Mouse (Mus musculus) ovary, postnatal 10 days (tissue): ENCODE results near the gene Nme7.

Source experiments
- DNase-seq: peaks from one replicate; pipeline ENCODE4 v3.0.0; 2022; ENCODE audit warnings: low spot score

Gene Nme7

DNA sequence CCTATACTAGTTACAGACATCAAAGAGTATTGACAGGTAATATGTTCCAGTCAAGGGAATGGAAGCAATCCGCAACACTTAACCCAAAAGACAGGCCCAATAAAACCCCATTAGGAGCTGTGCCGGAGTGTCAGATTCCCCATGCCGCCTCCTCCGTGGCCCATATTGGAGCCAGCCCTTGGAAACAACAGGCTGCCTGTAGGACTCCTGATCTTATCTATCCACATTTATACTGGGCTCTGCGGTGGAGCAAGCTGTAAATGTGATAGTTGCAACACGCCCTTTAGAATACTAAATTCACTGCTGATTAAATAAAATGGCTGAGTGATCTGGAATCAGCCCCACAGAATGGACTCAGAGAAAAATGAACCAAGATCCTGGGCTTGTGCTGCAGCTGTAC lies 130.1 kb downstream of the Nme7 start:
- DNase-seq, result no peak

DNA sequence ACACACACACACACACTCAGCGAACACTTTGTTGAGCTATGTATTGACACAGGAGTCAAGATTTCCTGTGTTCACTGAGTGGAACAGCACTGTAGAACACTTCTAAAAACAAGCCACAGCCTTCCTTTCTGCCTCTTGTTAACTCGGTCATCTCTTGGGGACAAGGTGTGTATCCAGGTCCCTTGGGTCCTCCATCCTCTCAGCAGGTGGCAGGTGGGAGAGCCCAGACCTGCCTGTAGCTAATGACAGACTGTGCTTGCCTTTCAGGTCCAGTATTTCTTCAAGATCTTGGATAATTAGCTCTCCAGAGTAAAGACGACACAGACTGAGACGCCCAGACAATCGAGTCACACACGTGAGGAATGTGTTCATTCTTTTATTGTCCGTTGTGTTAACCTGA lies 132.8 kb downstream of the Nme7 start:
- DNase-seq, result no peak

DNA sequence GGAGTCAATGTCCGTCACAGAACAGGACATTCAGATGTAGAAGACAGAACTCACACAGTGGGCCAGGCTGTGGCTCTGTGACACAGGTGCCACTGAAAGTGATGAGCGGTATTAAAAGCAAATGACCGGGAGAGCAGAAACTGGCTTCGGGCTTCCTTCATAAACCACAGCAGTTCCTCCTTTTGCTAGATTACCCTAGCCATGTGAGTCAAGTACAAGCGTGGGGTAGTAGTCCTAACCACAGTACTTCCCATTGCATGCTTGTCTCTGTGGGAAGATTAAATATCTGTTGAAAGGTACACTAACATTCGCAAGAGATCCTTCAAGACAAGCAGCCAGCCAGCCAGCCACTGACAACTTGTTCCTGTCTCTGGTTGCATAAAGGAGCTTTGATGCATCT lies 136.3 kb downstream of the Nme7 start:
- DNase-seq, result no peak

DNA sequence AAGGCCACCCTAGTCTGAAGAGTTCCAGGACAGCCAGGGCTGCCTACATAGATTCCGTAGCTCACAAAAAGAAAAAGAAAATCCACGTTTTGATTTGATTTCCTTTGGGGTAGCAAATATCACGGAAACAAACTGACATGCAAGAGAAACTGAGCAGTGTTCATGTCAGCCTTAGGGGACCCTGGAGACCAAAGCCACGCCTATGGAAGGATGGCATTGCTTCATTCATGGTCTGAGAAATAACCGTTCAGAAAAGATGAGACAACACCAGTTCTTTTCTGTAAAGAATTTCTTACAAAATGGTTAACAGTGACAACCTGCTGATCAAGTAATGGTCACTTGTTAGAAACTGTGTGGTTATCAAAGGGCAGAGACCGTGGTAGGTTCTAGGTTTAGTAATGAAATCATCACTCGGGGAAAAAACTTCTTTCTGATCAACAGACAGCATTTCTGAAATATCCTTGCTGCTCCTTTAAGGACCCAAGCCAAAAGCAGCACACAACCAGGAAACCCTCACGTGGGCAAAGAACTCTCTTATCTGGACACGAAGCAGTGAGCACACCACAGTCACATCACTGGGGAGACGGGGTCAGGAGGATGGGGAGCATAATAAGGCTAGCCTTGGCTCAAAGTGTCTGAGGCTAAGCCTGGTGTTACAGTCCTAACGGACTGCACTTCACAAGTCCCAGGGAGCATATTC lies 136.9 kb downstream of the Nme7 start:
- DNase-seq, result no peak

DNA sequence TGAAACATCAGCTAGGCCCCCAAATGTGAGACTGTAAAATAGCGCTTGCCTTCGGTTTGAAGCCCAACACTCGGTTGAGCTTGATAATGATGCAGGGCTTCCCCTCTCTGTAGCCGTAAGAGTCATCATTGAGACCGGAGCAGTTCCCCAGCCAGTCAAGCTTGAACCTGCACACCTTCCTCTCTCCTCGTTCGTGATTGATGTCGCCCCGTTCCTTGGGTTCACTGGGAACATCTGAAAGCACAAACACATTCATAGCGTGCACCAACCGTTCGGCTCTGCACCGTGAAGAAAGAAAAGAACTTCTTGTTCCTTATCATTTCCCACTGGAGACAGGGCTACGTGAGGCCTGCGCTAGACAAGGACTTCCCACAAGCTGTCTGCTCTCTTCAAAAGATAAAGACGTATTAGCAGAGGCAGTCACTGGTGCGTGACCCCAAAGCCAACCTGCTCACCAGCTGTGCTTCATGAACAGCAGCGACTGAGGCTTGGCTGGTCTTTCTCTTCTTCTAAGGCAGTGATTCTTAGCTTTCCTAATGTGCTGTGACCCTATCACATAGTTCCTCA lies 137.6 kb downstream of the Nme7 start:
- DNase-seq, result no peak

DNA sequence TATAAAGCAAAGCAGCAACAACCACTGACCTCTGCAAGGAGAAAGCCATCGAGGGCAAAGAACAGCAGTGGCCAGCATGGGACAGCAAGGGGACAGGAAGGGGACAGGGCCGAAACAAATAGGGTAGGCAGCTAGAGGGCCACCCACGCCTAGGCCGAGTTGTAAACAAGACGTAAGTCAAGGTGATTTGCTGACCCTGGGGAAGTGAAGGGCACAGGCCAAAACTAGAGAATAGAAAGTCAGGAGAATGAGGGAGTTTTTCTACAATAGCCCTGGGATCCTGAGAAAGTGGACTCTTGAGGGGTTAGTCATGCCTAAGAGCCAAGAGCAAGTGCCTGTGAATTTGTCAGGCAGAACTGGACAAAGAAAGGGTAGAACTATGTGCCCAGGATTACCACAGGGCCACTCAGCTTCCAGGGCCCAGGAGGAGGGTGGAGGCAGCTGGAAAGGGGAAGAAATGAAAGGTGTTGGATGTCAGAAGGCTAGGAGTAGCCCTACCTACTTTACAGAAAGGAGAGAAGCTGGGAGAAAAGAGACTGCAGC lies 141.8 kb downstream of the Nme7 start:
- no peak for DNase-seq

DNA sequence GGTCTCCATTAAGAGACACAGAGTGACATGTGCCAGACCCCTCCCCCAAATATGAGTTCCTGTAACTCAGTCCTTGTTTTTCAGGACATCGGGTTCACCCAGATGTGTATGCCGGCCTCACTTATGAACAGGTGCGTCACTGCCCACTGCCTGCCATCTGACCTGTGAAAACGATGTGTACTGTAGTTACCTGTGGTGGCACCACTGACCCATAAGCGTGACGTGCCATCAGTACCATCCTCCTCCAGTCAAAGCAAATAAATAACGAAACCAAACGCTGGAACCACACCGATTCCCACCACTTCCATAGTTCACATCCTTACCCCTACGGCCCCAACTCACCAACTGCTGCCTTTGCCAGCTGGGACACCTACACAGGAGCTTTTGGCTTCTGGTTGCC lies 142.6 kb downstream of the Nme7 start:
- DNase-seq, result no peak

DNA sequence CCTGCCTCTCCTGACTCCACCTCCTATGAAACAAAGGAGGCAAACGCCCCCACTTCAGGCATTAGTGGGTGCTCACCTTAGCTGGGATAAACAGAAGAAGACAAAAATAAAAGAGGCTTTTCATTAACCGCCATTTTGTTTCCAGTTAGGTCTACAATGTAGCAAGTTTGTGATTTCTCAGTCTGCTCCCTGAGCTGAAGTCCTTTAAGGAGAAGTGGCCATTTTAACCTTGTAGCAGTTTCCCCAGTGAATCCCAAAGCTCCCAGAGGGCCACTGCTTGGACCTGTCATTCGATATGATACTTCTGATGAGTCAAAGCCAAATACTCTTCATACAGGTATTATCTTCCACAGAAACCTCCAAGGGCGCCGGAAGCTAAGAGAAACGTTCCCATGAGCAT lies 143.6 kb downstream of the Nme7 start:
- DNase-seq, result no peak

DNA sequence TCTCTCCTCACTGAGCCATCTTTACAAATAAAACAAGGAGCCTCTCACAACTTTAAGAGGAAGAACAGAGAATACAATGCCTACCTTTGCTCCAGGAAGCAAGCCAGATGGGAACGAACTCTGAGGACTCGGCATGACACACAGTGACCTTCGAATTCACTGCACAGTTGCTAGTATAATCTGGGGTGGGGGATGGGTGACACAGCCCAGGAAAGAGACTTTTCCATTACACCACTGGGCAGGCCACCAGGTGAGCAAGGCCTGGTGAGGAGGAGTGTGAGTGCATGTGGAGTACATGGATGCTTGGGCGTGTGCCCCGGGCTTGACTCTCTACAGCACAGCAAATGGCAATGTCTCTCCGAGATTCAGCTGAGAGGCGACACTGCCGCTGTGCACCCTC lies 145.7 kb downstream of the Nme7 start:
- no peak for DNase-seq

DNA sequence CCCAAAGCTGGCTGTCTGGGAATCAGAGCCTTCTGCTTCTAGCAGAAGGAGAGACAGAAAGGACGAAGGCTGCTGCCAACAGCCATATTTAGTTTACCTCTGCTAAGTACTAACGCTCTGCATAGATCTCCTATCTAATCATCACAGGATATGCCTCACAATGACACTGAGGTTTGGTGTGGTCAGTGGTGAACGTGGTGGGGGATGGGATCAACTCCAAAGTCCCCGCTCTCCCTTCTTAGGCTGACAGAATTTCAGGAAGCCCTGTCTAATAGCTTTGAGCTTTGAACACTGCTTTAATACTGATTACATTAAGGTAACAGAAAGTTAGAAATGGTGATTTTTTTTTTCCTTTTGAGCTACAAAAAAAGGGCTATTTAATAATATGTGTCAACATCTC lies 146.3 kb downstream of the Nme7 start:
- DNase-seq, result no peak

DNA sequence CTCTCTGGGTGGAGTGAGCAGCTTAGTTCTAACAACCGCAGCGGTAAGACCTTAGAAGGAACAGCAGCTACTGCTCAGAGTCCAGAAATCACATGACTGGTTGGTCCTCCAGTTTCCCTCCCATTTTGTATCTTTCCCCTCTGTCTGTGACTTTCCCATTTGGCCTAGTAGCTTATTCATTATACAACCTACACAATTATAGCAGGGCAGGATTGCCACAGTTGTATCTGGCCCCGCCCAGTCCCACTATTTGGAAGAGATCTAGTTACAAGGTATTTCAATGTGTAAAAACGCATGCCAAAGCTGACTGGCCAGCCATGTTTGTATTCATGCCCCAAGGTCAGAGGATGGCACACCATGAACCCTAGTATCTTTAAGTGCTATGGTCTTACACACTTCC lies 146.7 kb downstream of the Nme7 start:
- no peak for DNase-seq

DNA sequence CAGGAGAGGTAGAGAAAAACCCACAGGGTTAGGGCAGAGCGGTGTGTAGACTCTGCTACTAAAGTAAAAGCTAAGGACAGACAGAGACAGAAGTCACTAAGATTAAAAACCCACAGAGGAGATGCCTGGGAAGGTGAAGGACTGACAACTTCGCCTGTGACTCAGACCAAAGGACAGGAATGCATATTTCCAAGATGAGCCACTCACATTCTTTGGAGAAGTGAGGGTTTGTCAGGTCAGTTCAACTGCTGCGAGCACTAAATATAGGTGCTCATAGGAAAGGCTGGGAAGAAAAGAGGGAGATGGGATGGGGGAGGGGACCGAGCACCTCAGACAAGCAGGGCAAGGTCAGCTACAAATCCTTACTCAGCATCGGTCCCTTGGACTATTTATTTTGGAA lies 147.4 kb downstream of the Nme7 start:
- no peak for DNase-seq

DNA sequence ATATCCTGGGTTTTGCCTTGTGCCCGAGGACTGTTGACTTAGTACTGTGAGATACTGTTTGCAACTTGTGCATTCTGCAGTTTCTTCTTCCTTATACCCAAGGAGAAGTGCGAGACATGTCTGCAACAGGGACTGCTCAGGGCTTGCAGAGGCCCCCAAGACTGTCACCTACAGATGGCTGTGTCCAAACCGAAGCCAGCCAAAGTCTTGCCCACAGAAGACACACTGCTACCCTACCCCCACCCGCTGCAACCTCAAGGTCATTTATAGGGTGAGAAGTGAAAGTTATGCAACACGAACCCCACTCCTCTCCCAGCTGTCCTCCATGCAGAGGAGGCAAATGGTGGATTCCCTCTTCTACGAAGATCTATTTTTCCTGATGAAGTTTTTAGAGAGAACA lies 148.7 kb downstream of the Nme7 start:
- DNase-seq, result no peak

DNA sequence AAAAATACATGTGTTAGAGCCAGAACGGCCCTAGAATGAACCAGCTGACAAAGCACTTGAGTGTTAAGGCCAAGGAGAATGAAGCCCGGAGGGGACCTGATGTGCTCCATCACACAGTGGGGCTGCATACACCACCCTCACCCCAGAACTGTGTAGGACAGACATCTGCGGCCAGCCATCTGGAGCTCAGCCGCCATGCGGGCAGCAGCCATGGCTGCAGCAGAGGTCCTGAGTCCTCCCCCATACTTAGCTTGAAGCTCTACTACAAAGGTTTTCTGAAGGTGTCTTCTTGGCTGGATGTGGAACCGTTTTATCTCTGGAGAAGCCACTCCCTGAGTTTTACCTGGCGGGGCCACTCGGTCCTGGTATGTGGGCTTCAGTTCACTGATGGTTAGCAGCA lies 149.2 kb downstream of the Nme7 start:
- DNase-seq, result no peak

DNA sequence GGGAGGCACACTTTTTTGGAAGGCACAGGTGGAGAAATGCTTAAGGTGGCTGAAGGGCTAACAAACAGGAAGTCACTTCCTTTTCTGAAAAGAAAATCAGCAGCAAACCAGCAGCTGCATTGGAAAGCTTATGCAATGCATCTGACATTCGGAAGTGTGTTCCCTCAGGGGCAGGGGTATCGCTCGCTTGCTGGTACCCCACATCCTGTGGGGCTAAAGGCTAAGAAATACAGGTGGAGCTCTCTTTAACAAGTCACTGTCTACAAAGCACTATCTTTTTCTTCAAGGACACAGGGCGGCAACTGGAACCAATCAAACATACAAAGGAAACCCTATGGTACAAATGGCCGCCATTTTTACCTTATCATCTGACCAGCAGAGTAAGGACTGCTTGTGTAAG lies 149.8 kb downstream of the Nme7 start:
- no peak for DNase-seq

DNA sequence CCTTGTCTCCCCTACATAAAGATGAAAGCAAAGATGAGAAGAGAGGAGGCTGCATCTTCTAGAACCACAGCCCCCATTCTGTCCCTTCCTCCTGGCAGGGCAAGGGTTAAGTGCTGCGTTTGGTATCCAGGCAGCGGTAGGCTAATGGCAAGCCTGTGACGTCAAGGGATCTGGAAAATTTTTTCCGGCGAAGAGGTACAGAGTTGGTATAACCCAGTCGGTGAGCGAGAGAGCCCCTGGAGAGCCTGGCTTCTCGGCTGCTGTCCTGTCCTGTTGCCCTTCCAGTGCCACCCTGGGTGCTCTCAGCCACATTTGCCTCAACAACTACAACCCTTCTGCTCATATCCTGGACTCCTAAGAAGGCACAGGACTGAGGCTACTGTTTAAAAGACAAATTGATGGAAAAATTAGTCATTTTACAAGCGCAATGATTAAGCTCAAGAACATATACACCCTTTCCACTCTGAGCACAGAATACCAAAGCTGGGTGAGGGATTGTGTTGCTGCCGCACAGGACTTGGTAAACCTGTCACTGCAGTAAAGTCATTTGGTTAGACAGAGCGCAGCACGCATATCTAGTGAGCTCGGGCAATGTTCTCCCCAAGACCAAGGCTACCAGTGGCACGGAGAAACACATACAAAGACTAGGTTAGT lies 151.0 kb downstream of the Nme7 start:
- DNase-seq, result no peak

DNA sequence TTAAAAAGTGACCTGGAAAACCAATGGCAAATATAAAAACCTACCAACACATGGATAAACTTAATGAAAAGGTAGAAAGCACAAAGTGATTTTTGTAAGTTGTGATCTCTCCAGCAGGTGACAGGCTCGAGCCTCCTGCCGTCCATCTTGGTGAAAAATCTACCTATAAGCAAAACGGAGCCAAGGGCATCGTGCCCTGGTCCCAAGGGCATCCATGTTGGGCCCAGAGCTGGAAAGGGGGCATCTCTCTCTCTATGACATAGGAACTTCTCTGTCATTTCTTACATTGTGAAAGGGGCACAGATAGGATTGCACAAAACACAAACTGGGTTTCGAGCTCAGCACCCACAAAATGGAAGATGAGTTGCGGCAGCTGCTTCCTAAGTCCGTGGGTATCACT lies 151.7 kb downstream of the Nme7 start:
- no peak for DNase-seq

DNA sequence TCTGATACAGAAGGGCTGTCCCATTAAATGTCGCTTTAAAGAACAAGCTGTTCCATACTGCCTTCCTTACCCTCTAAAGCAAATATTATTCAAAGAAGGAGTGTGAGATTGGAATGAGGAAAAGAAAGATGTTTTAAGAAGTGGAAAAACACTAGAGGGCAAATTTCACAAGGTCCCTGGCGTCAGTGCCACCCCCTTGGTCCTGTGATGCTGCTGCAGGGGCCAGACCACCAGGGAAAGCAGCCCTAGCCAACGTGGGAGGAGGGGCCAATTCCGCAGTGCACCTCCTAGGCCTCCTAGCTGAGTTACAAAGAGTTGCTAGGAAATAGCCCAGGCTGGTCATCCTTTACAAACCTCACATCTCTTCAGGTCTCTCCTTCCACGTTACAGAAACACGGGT lies 152.1 kb downstream of the Nme7 start:
- DNase-seq, result no peak

DNA sequence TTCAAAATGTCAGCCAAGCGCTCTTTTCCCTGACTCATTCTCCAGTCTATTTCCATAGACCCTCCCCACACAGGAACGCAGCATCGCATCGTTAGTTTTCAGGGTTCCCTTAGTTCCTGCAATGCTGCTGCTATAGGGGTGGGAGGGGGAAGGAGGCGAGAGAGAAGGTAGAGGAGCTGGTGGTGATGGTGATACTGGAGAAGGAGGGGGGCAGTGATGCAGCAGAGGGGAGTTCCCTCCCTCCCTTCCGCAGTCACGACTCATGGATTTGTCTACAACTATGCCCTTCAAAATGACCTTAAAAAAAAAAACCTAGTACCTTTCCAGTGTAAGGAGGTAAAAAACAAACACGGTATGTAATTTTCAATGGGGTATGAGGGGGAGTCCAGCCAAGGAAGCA lies 152.8 kb downstream of the Nme7 start:
- no peak for DNase-seq

DNA sequence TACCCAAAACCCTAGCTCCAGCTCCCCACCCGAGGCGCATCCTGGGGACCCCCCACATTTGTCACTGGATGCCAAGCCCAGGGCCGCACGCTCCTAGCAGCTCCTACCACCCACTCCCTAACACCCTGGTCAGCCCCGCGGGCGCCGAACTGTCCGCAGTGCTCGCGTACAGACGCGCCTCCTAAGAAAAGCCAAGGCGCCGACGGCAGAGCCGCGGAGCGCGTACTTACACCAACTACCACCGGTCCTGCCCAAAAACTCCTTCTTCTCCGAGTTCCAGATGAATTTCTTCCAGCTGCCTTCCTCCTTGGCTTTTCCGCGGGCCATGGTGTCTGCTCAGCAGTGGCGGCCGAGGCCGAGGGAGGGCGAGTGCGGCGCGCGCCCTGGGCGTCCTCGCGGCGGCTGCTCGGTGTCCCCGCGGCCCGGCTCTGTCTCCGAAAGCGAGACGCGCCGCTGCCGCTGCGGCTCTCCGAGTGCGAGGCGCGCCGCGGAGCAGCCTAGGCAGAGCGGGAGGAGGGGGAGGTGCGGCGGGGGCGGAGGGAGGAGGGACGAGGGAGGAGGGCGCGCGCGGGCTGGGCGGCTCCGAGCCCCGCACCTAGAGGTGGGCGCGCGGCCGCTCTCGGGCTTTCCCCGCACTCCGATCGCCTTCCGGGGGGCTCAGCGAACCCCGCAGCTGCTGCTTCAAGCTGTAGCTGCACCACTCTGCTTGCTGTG lies 153.8 kb downstream of the Nme7 start:
- DNase-seq, result peak; percentile 58

DNA sequence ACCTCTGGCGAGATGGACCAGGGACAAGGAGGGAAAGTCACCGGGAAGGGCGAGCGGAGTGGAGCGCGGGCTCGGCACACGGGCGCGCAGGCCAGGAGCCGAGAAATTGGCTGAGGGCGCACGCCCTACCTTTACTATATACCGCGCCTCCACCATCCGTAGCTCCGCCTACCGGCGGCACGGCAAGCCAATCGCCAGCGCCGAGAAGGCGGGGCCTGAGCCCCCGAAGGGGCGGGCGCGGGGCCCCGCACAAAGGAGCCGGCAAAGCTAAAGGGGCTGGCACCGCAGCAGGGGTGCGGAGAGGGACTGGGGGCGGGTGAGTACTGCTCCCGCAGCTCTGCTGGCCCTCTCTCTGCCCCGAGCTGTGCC lies 154.3 kb downstream of the Nme7 start, which contains the start of gene Atp1b1:
Gene Atp1b1, minus strand, starts transcription at position 111 of the 369 bp plus-strand sequence.
- DNase-seq, result no peak

DNA sequence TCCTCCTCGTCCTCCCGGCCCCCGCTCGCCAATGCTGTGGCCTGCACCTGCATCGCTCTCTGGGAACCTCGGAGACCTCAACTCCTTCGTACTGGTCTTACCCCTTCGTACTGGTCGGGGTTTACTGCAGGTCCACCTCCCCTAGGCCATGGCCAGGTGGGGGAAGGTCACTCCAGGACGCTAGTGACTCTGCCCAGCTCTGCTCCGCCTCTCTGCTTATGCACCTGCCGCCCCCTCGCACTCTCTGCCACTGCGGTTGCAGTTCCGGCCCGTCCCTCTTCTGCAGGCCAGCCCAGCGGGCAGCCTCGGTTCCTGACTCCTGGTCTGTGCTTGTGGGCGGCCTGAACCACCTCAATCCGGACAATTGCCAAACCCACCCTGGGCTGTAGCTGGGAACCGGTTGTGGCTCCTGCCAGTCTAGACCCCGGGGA lies 154.7 kb downstream of the Nme7 start:
- no peak for DNase-seq
